Mouse (Mus musculus) myocyte (in vitro differentiated cells): ENCODE results near the gene Tvp23b. TPM values are rescaled to one million over a fixed set of nuclear protein-coding genes. Genes with fewer than 3 reads are reported as not detected.

Experiments used
- H3K27me3 ChIP-seq: one replicate; pipeline ENCODE4 v1.6.1; 2011; ENCODE audit not compliant: control insufficient read depth, insufficient read depth, insufficient read length
- H3K36me3 ChIP-seq: one replicate; pipeline ENCODE4 v1.6.1; 2011; ENCODE audit not compliant: control insufficient read depth, insufficient read depth
- H3K4me2 ChIP-seq: one replicate; pipeline ENCODE4 v1.6.1; 2011; ENCODE audit warnings: low read depth, control low read depth
- H3K4me3 ChIP-seq: one replicate; pipeline ENCODE4 v1.5.1; 2011; ENCODE audit warnings: mild to moderate bottlenecking, control low read depth, moderate library complexity
- H3K79me2 ChIP-seq: one replicate; pipeline ENCODE4 v1.6.1; 2011; ENCODE audit not compliant: control insufficient read depth, insufficient read depth
- H3ac ChIP-seq: one replicate; pipeline ENCODE4 v1.6.1; 2011; ENCODE audit not compliant: control insufficient read depth, insufficient read length
- CEBPB ChIP-seq: IDR thresholded peaks from 2 replicates; pipeline ENCODE4 v1.6.1; 2011; ENCODE audit warnings: mild to moderate bottlenecking, moderate library complexity; ENCODE audit not compliant: poor library complexity, insufficient read depth, severe bottlenecking
- E2F4 ChIP-seq: IDR thresholded peaks from one replicate; pipeline ENCODE4 v1.6.1; 2011; ENCODE audit warnings: mild to moderate bottlenecking, control low read depth, moderate library complexity; ENCODE audit not compliant: insufficient read depth
- MAX ChIP-seq: IDR thresholded peaks from one replicate; pipeline ENCODE4 v1.6.1; 2011; ENCODE audit warnings: low read depth, mild to moderate bottlenecking, control low read depth
- MYOD1 ChIP-seq, 3 experiments: IDR thresholded peaks; one replicate each; pipeline ENCODE4 v1.6.1; 2011; ENCODE audit warnings: control low read depth in 2 of 3, low read depth in 2 of 3, mild to moderate bottlenecking in 2 of 3, moderate library complexity in 1 of 3; ENCODE audit not compliant: insufficient read length in 2 of 3, control insufficient read depth in 1 of 3
- MYOG ChIP-seq, 3 experiments: IDR thresholded peaks; one replicate each; pipeline ENCODE4 v1.6.1; 2011; ENCODE audit warnings: control low read depth in 2 of 3, low read depth in 2 of 3, mild to moderate bottlenecking in 2 of 3; ENCODE audit not compliant: insufficient read length in 2 of 3, control insufficient read depth in 1 of 3, insufficient read depth in 1 of 3
- POLR2A ChIP-seq: IDR thresholded peaks from one replicate; pipeline ENCODE4 v1.6.1; 2011; ENCODE audit warnings: low read depth, mild to moderate bottlenecking, control low read depth, moderate library complexity; ENCODE audit not compliant: insufficient read length
- POLR2AphosphoS2 ChIP-seq: IDR thresholded peaks from one replicate; pipeline ENCODE4 v1.6.1; 2011; ENCODE audit warnings: low read depth, control low read depth; ENCODE audit not compliant: insufficient read length
- REST ChIP-seq: IDR thresholded peaks from one replicate; pipeline ENCODE4 v1.6.1; 2011; ENCODE audit warnings: mild to moderate bottlenecking, control low read depth, moderate library complexity; ENCODE audit not compliant: insufficient read depth, insufficient read length
- SRF ChIP-seq: IDR thresholded peaks from one replicate; pipeline ENCODE4 v1.6.1; 2011; ENCODE audit warnings: low read depth; ENCODE audit not compliant: control insufficient read depth, insufficient read length
- TCF12 ChIP-seq: IDR thresholded peaks from one replicate; pipeline ENCODE4 v1.6.1; 2011; ENCODE audit warnings: mild to moderate bottlenecking, control low read depth; ENCODE audit not compliant: poor library complexity, insufficient read depth, severe bottlenecking
- TCF3 ChIP-seq: IDR thresholded peaks from one replicate; pipeline ENCODE4 v1.6.1; 2011; ENCODE audit warnings: low read depth, control low read depth; ENCODE audit not compliant: insufficient read length
- USF1 ChIP-seq: IDR thresholded peaks from one replicate; pipeline ENCODE4 v1.6.1; 2011; ENCODE audit warnings: low read depth, mild to moderate bottlenecking, control low read depth, moderate library complexity
- polyA plus RNA-seq: library from polyadenylated mRNA; unstranded; fragments of >200 nt; fragmentation: generic; extraction: Trizol; gene quantifications from one replicate; pipeline ENCODE4 v1.2.1, GENCODE M21; 2012; ENCODE audit warnings: missing spikeins

Tvp23b gene
- polyA plus RNA-seq, 1 experiment: 18.2 TPM

DNA sequence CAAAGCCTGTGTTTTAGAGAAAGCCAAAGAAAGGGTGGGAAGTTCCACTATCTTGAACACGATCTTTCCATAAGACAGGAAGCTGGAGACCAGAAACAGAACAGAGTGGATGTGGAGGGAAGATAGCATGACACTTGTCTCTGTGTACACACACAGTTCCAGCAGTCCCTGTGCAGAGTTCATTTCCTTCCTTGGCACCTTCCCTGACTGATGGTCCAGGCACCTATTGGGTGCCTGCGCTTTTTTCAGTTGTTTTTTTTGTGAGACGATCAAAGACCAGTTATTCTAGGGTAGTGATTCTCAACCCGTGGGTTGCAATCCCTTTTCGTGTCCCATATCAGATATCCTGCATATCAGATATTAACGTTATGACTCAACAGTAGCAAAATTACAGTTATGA, 58.7 kb downstream of the Tvp23b start:
- Histone ChIP-seq H3K36me3 (no peaks in the 10 kb centered on the region), H3ac (no peak overlapping the region), H3K4me3 (no peak overlapping the region), H3K79me2 (no peaks in the 10 kb centered on the region), H3K4me2 (no peak overlapping the region), H3K27me3 (no peaks in the 10 kb centered on the region)
- TF ChIP-seq TCF3 (no peak), POLR2AphosphoS2 (no peak), SRF (no peak)

DNA sequence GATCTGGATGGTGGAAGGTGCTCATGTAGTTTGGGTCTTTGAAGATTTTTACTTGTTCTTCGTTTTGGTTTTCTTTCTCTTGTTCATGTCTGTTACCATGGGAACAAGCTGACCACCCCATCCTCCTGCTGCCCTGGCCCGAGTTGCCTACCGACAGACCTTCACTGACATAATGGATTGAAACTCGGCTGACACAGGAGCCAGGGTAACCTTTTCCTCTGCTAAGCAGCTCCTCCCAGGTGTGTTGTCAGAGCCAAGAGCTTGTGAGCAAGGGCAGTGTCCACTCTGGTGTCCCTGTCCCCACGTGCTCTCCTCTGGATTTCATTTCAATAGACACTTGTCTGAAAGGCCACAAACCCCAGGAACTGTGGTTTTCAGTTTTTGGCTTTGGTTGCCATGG, 59.7 kb downstream of the Tvp23b start:
- no peak overlapping the region for H3K4me3 ChIP-seq
- no peaks in the 10 kb centered on the region for H3K79me2 ChIP-seq
- H3K27me3 ChIP-seq: peaks cover 1% of the 10 kb centered on the region
- no peak overlapping the region for H3K4me2 ChIP-seq
- H3ac ChIP-seq: no peak overlapping the region
- TF ChIP-seq POLR2A: no peak
- TF ChIP-seq MYOG (IDR thresholded peaks at IDR 0.05; ENCODE audit: control insufficient read depth in 1 of 3, insufficient read depth in 1 of 3, insufficient read length in 2 of 3, low read depth in 2 of 3): no peak
- H3K36me3 ChIP-seq: no peaks in the 10 kb centered on the region

DNA sequence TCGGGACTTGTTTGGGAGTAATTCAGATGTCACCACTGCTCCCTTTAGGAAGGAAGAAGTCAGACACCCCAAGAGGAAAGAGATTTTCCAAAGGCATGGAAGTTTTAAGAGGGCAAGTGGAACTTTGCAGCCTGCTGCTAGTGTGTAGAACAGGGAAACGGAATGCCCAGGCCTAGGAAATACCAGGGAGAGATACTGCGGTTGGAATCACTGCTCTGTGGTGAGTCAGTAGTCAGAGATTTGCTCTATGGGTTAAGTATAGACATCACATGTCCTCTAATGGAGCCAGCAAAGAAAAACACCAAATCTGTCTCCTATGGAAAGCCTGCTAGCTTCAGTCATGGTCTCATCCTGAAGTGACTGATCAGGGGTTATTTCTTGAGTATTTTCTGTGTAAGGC, 60.9 kb downstream of the Tvp23b start:
- Histone ChIP-seq H3K4me2 (no peak overlapping the region), H3K79me2 (no peaks in the 10 kb centered on the region), H3ac (no peak overlapping the region), H3K4me3 (no peak overlapping the region), H3K27me3 (peaks cover 9% of the 10 kb centered on the region), H3K36me3 (no peaks in the 10 kb centered on the region)
- no peak for TF ChIP-seq TCF12
- TF ChIP-seq REST: no peak
- no peak for TF ChIP-seq E2F4
- no peak for TF ChIP-seq USF1
- TF ChIP-seq POLR2AphosphoS2: no peak
- TF ChIP-seq MAX: no peak
- no peak for TF ChIP-seq CEBPB
- no peak for TF ChIP-seq MYOG (IDR thresholded peaks at IDR 0.05; ENCODE audit: control insufficient read depth in 1 of 3, insufficient read depth in 1 of 3, insufficient read length in 2 of 3, low read depth in 2 of 3)
- no peak for TF ChIP-seq MYOD1 (IDR thresholded peaks at IDR 0.05; ENCODE audit: control insufficient read depth in 1 of 3, insufficient read length in 2 of 3, low read depth in 2 of 3)
- no peak for TF ChIP-seq SRF
- no peak for TF ChIP-seq TCF3
- TF ChIP-seq POLR2A: no peak

DNA sequence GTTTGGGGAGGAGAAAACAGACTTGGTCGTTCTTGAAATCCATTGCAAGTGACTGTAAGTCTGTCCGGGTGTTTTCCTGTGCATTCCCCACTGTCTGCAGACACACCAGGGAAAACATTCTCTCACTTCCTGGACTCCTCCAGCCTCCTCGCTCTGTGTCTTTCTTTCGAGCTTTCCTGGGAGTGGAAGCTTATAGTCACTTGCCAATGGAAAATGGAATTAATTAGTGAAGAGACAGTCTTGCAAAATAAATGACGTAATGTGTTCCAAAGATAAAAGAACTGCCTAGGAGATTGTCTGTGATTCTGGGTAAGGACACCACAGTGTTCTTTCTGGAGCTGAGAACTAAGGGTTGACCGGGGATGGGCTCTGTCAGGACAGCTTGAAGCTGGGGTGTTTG, 64.3 kb downstream of the Tvp23b start:
- H3K79me2 ChIP-seq: no peaks in the 10 kb centered on the region
- H3K36me3 ChIP-seq: no peaks in the 10 kb centered on the region
- TF ChIP-seq MAX (no peak), CEBPB (no peak), USF1 (no peak), POLR2A (no peak), E2F4 (no peak), REST (no peak), TCF12 (no peak), SRF (no peak), TCF3 (no peak), MYOD1 (IDR thresholded peaks at IDR 0.05; ENCODE audit: control insufficient read depth in 1 of 3, insufficient read length in 2 of 3, low read depth in 2 of 3) (no peak), POLR2AphosphoS2 (no peak), MYOG (IDR thresholded peaks at IDR 0.05; ENCODE audit: control insufficient read depth in 1 of 3, insufficient read depth in 1 of 3, insufficient read length in 2 of 3, low read depth in 2 of 3) (no peak)
- no peak overlapping the region for H3ac ChIP-seq
- peaks cover 18% of the 10 kb centered on the region for H3K27me3 ChIP-seq
- H3K4me2 ChIP-seq: no peak overlapping the region
- H3K4me3 ChIP-seq: no peak overlapping the region

DNA sequence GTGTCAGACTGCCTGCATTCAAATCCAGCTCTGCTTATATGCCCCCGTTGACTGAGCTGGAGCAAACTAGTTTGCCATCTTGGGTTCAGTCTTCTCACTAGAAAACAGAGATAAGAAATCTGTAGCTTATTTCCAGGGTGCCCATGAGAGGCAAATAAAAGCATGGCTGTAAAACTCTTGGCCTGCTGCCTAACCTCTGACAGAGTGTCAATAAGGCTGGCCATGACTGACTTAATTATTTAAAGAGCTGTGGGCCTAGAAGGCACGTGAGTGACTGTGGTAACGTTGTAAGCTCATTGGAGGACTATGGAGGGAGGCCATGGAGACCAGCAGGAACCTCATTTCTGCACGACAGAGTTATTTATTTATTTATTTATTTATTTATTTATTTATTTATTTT, 66.3 kb downstream of the Tvp23b start:
- H3K36me3 ChIP-seq: no peaks in the 10 kb centered on the region
- H3K79me2 ChIP-seq: no peaks in the 10 kb centered on the region
- H3ac ChIP-seq: no peak overlapping the region
- TF ChIP-seq CEBPB (no peak), MYOG (IDR thresholded peaks at IDR 0.05; ENCODE audit: control insufficient read depth in 1 of 3, insufficient read depth in 1 of 3, insufficient read length in 2 of 3, low read depth in 2 of 3) (no peak), MYOD1 (IDR thresholded peaks at IDR 0.05; ENCODE audit: control insufficient read depth in 1 of 3, insufficient read length in 2 of 3, low read depth in 2 of 3) (no peak), E2F4 (no peak), TCF12 (no peak)
- no peak overlapping the region for H3K4me3 ChIP-seq
- no peak overlapping the region for H3K4me2 ChIP-seq
- H3K27me3 ChIP-seq: peaks cover 18% of the 10 kb centered on the region

DNA sequence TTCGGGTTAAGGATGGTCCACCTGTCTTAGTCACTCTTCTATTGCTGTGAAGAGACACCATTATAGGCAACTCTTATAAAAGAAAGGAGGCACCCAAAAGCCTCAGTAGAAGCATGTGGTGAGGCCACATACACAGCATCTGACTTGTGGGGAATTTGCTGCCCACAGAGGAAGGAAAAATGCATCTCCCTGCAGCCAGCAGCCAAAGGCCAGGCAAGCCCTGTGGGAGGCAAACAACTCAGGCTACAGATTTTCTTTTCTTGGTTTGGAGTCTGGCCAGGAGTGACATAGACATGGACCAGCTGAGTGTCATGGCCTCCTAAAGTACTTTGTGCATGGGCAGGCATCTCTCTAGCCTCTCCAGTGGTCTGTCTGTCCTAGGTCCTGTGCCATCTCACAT, 70.3 kb downstream of the Tvp23b start:
- H3K79me2 ChIP-seq: no peaks in the 10 kb centered on the region
- H3K4me2 ChIP-seq: peak overlapping the region; percentile 30
- no peaks in the 10 kb centered on the region for H3K36me3 ChIP-seq
- H3K27me3 ChIP-seq: peaks cover 11% of the 10 kb centered on the region
- TF ChIP-seq MYOD1 (IDR thresholded peaks at IDR 0.05; ENCODE audit: control insufficient read depth in 1 of 3, insufficient read length in 2 of 3, low read depth in 2 of 3): peak; percentile 33 to 65 (median 60)
- TF ChIP-seq MYOG (IDR thresholded peaks at IDR 0.05; ENCODE audit: control insufficient read depth in 1 of 3, insufficient read depth in 1 of 3, insufficient read length in 2 of 3, low read depth in 2 of 3): peak in 1 of 3 experiments; percentile 60
- no peak for TF ChIP-seq POLR2A
- no peak for TF ChIP-seq SRF
- no peak overlapping the region for H3ac ChIP-seq
- H3K4me3 ChIP-seq: no peak overlapping the region
